Mouse (Mus musculus): Measurements from ENCODE around the gene Arpp19. TPM values are rescaled to one million over a fixed set of nuclear protein-coding genes. Genes with fewer than 3 reads are reported as not detected.

The Arpp19 gene
- polyA plus RNA-seq, 1 experiment from 2014 or later: 324 TPM

Other genes starting within 250 kb of the Arpp19 start
- not detected in 2 replicates for gene Onecut1, start 175.7 kb upstream of the Arpp19 start, polyA plus RNA-seq (2015; fragmentation: Nextera tagmentation; extraction: Ambion mirVana)
- 13.8 and 15.1 TPM in 2 replicates for gene Fam214a, start 84.7 kb upstream of the Arpp19 start, polyA plus RNA-seq (2015; fragmentation: Nextera tagmentation; extraction: Ambion mirVana)
- 20.1 and 21.3 TPM in 2 replicates for gene Myo5a, start 33.4 kb downstream of the Arpp19 start, polyA plus RNA-seq (2015; fragmentation: Nextera tagmentation; extraction: Ambion mirVana)
- gene Myo5c, start 194.4 kb downstream of the Arpp19 start, polyA plus RNA-seq (2015; fragmentation: Nextera tagmentation; extraction: Ambion mirVana): 0.79 and 1.0 TPM in 2 replicates